Mouse (Mus musculus) mesoderm, embryonic 11.5 days (tissue): ENCODE data around the gene Adar.
"Not testable (repeated sequence)": the region's sequence is repeated elsewhere in the genome, so short reads cannot be mapped to it uniquely, and the experiment has no call there.

Source experiments
- DNase-seq: peaks from one replicate; pipeline ENCODE4 v3.0.0-alpha.2; 2012; ENCODE audit warnings: low read depth, low spot score

The Adar gene

GRCm38 (mm10) chr3:89794616-89795015 lies 79.8 kb downstream of the Adar start:
- DNase-seq = no peak

GRCm38 (mm10) chr3:89795746-89796145 lies 80.9 kb downstream of the Adar start:
- no peak for DNase-seq

- DNase-seq = no peak
Measured at GRCm38 (mm10) chr3:89796358-89796757, 81.5 kb downstream of the Adar start.

GRCm38 (mm10) chr3:89798518-89798917 lies 83.7 kb downstream of the Adar start:
- DNase-seq = no peak

GRCm38 (mm10) chr3:89799476-89799875 lies 84.7 kb downstream of the Adar start:
- no peak for DNase-seq

GRCm38 (mm10) chr3:89800078-89800477 lies 85.3 kb downstream of the Adar start:
- not testable (repeated sequence) for DNase-seq

- DNase-seq = no peak
Measured at GRCm38 (mm10) chr3:89800774-89801506, 86.1 kb downstream of the Adar start.

- no peak for DNase-seq
Measured at GRCm38 (mm10) chr3:89801507-89801847, 86.7 kb downstream of the Adar start.

- no peak for DNase-seq
Measured at GRCm38 (mm10) chr3:89802876-89803275, 88.1 kb downstream of the Adar start.
